Mouse (Mus musculus) C2C12 (cell line): ENCODE measurements at regions not wholly inside any gene's neighbourhood (a gene's known extent, or its start where the extent isn't known, plus 50 kb on each side); places are given as distances from the start of the nearest gene placed in this dataset.

Experiments used
- H3K27me3 ChIP-seq: one replicate; pipeline ENCODE4 v1.6.1; 2011; ENCODE audit not compliant: control insufficient read depth, insufficient read depth, insufficient read length
- H3K36me3 ChIP-seq: one replicate; pipeline ENCODE4 v1.6.1; 2011; ENCODE audit not compliant: control insufficient read depth, insufficient read depth
- H3K4me3 ChIP-seq: one replicate; pipeline ENCODE4 v1.5.1; 2011; ENCODE audit warnings: mild to moderate bottlenecking, control low read depth; ENCODE audit not compliant: poor library complexity, insufficient read depth, severe bottlenecking
- H3K79me2 ChIP-seq: one replicate; pipeline ENCODE4 v1.6.1; 2011; ENCODE audit not compliant: control insufficient read depth, insufficient read depth
- H3K79me3 ChIP-seq: one replicate; pipeline ENCODE4 v1.6.1; 2011; ENCODE audit warnings: low read depth, control low read depth
- H3ac ChIP-seq: one replicate; pipeline ENCODE3; 2011; ENCODE audit warnings: low read depth; ENCODE audit not compliant: control insufficient read depth, insufficient read length
- CEBPB ChIP-seq: IDR thresholded peaks from one replicate; pipeline ENCODE4 v1.6.1; 2011; ENCODE audit warnings: low read depth, mild to moderate bottlenecking, control low read depth, moderate library complexity
- CTCF ChIP-seq: IDR thresholded peaks from one replicate; pipeline ENCODE4 v1.5.1; 2011; ENCODE audit not compliant: control insufficient read depth, insufficient read depth, insufficient read length
- FOSL1 ChIP-seq: IDR thresholded peaks from one replicate; pipeline ENCODE4 v1.8.0; 2011; ENCODE audit warnings: mild to moderate bottlenecking, low read length; ENCODE audit not compliant: poor library complexity, insufficient read depth, severe bottlenecking
- MAX ChIP-seq: IDR thresholded peaks from one replicate; pipeline ENCODE4 v1.6.1; 2011; ENCODE audit warnings: mild to moderate bottlenecking, control low read depth
- MYOD1 ChIP-seq: IDR thresholded peaks from one replicate; pipeline ENCODE4 v1.6.1; 2011; ENCODE audit warnings: low read depth; ENCODE audit not compliant: control insufficient read depth, insufficient read length
- MYOG ChIP-seq: IDR thresholded peaks from one replicate; pipeline ENCODE4 v1.6.1; 2011; ENCODE audit not compliant: control insufficient read depth, insufficient read length; ENCODE audit errors: extremely low read depth
- USF1 ChIP-seq: IDR thresholded peaks from one replicate; pipeline ENCODE4 v1.6.1; 2011; ENCODE audit warnings: low read depth, mild to moderate bottlenecking, control low read depth, moderate library complexity

DNA sequence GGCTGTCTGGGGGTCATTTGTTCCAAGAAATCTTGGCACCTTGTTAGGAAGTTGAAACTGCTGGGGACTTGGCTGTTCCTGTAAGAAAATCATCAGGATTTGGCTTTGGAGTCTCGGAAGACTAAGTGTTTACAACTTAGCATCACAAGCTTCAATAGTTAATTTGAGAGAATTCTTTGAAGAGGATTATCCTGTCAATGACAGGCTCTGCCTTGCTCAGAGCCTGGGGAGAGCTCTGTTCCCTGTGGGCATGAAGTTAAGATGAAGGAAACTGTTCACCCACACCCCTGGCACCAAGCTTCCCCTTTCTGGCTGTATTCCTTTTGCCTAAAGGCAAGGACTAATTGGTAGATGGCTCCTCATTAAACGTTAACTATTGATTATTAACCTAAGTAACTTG lies 215.5 kb upstream of the Daam1 start:
- Histone ChIP-seq H3ac (no peak overlapping the region), H3K4me3 (no peak overlapping the region), H3K79me2 (no peaks in the 10 kb centered on the region), H3K27me3 (no peaks in the 10 kb centered on the region), H3K79me3 (no peaks in the 10 kb centered on the region), H3K36me3 (no peaks in the 10 kb centered on the region)
- TF ChIP-seq CEBPB = no peak
- no peak for TF ChIP-seq MYOD1
- TF ChIP-seq USF1 = no peak
- TF ChIP-seq CTCF = no peak
- TF ChIP-seq MAX = no peak
- TF ChIP-seq FOSL1 = no peak
- no peak for TF ChIP-seq MYOG

- H3K79me2 ChIP-seq = no peaks in the 10 kb centered on the region
- H3K36me3 ChIP-seq = no peaks in the 10 kb centered on the region
- H3K27me3 ChIP-seq = no peaks in the 10 kb centered on the region
- H3K79me3 ChIP-seq = no peaks in the 10 kb centered on the region
- H3K4me3 ChIP-seq = no peak overlapping the region
- TF ChIP-seq CTCF = no peak
- no peak for TF ChIP-seq MYOD1
- no peak for TF ChIP-seq MYOG
- TF ChIP-seq CEBPB = no peak
- no peak for TF ChIP-seq USF1
- TF ChIP-seq MAX = no peak
- TF ChIP-seq FOSL1 = no peak
- no peak overlapping the region for H3ac ChIP-seq
These were observed 214.8 kb upstream of the Daam1 start for GRCm38 (mm10) chr12:71616121-71616520.

GRCm38 (mm10) chr12:71618466-71618865 lies 212.4 kb upstream of the Daam1 start:
- no peak overlapping the region for H3ac ChIP-seq
- no peaks in the 10 kb centered on the region for H3K36me3 ChIP-seq
- no peak overlapping the region for H3K4me3 ChIP-seq
- H3K27me3 ChIP-seq = no peaks in the 10 kb centered on the region
- no peaks in the 10 kb centered on the region for H3K79me3 ChIP-seq
- no peak for TF ChIP-seq MAX
- TF ChIP-seq MYOG = no peak
- no peak for TF ChIP-seq MYOD1
- no peak for TF ChIP-seq CEBPB
- no peak for TF ChIP-seq FOSL1
- TF ChIP-seq USF1 = no peak
- no peak for TF ChIP-seq CTCF
- H3K79me2 ChIP-seq = no peaks in the 10 kb centered on the region

GRCm38 (mm10) chr12:71618956-71619355 lies 211.9 kb upstream of the Daam1 start:
- Histone ChIP-seq H3K36me3 (no peaks in the 10 kb centered on the region), H3K4me3 (no peak overlapping the region), H3K79me2 (no peaks in the 10 kb centered on the region), H3ac (no peak overlapping the region), H3K79me3 (no peaks in the 10 kb centered on the region), H3K27me3 (no peaks in the 10 kb centered on the region)
- TF ChIP-seq CEBPB (no peak), MYOG (no peak), CTCF (no peak), USF1 (no peak), MYOD1 (no peak), FOSL1 (no peak), MAX (no peak)

- no peaks in the 10 kb centered on the region for H3K36me3 ChIP-seq
- no peak overlapping the region for H3K4me3 ChIP-seq
- TF ChIP-seq MYOG (no peak), USF1 (no peak), MAX (no peak), CTCF (no peak), CEBPB (no peak), MYOD1 (no peak), FOSL1 (no peak)
- H3K79me2 ChIP-seq = no peaks in the 10 kb centered on the region
- H3ac ChIP-seq = no peak overlapping the region
- no peaks in the 10 kb centered on the region for H3K27me3 ChIP-seq
- no peaks in the 10 kb centered on the region for H3K79me3 ChIP-seq
These were observed 211.3 kb upstream of the Daam1 start for GRCm38 (mm10) chr12:71619561-71619960.

- H3K36me3 ChIP-seq = no peaks in the 10 kb centered on the region
- H3K27me3 ChIP-seq = no peaks in the 10 kb centered on the region
- no peak overlapping the region for H3K4me3 ChIP-seq
- H3K79me3 ChIP-seq = no peaks in the 10 kb centered on the region
- H3K79me2 ChIP-seq = no peaks in the 10 kb centered on the region
- no peak for TF ChIP-seq MYOD1
- TF ChIP-seq MAX = no peak
- no peak for TF ChIP-seq USF1
- TF ChIP-seq FOSL1 = no peak
- no peak for TF ChIP-seq CEBPB
- TF ChIP-seq CTCF = no peak
- TF ChIP-seq MYOG = no peak
- H3ac ChIP-seq = no peak overlapping the region
These were observed 209.3 kb upstream of the Daam1 start for GRCm38 (mm10) chr12:71621542-71621941.
